22 mouse cellular contexts compared by ENCODE assay signal in the genomic region with DNA sequence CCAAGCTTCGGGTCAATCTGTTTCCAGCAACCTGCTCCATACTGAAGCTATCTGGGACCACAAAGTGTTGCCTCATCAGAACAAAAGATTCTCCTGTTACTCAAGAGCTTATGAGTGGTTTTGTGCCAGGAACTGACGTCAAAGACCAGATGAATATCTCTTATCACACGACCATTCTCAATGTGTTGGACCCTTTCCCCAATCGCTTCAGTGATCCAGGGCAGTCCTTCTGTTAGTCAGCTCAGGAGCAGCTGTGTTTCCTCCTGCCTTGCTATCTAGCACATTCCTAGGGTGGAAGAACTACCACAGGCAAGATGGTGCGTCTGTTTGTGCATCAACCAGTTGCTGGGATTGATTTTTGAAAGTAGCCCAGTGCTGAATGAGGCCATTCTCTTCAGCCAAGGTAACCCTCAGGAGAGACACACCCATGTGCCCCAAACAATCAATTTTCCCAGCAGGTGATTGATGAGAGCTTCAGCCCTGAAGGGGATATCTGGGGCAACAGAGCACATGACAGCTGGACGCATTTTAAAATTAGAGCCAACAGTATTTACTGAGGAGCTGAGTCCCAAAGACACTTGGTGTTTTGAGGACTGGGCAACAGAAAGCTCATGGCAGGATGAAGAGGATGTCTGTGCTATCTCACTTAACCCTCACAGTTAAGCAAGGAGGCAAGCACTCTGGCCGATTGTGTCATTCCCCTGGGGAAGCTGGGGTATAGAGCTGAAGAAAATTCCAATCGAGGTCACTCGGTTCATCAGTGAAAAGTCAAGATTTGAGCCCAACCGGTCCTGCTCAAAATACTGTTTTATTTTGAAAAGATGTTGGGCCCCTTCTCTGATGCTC. TPM values are rescaled to one million over a fixed set of nuclear protein-coding genes. Genes with fewer than 3 reads are reported as not detected.
DNase-seq lines count a peak whose midpoint lies in the region; ATAC-seq and TF ChIP-seq lines count a peak whose summit lies in the region.
"Had no signal": no experiment of that assay in that cellular context is flagged by ENCODE, and none has a peak within 500 bp of the region (broad histone marks: within the 10 kb centered on the region; RNA-seq: fewer than 3 reads in every experiment).

No protein-coding gene starts in this region.

- no peak overlapping the region for H3K4me3 ChIP-seq in midbrain, embryonic 11.5 days (ENCODE audit: low read depth, low read length)
- no peak overlapping the region for H3K4me3 ChIP-seq in midbrain, postnatal 0 days (ENCODE audit: low read depth, low read length)
- H3K4me3 ChIP-seq: embryonic facial prominence, embryonic 13.5 days; kidney, embryonic 15.5 days; midbrain, embryonic 12.5 days; myocyte; neural tube, embryonic 15.5 days had no signal

- H3K9me3 ChIP-seq in midbrain, embryonic 11.5 days (ENCODE audit: control insufficient read depth, low read length) = no peaks in the 10 kb centered on the region
- no peaks in the 10 kb centered on the region for H3K9me3 ChIP-seq in midbrain, postnatal 0 days (ENCODE audit: low read length)
- H3K9me3 ChIP-seq: embryonic facial prominence, embryonic 13.5 days; kidney, embryonic 15.5 days; midbrain, embryonic 12.5 days; neural tube, embryonic 15.5 days had no signal

- no peak overlapping the region for H3K9ac ChIP-seq in midbrain, embryonic 11.5 days (ENCODE audit: low read length)
- no peak overlapping the region for H3K9ac ChIP-seq in midbrain, postnatal 0 days (replicated peaks; ENCODE audit: low read length, poor library complexity, severe bottlenecking)
- H3K9ac ChIP-seq: embryonic facial prominence, embryonic 13.5 days; hindbrain, embryonic 14.5 days; kidney, embryonic 15.5 days; lung, embryonic 14.5 days; midbrain, embryonic 12.5 days; neural tube, embryonic 15.5 days had no signal

- H3K4me2 ChIP-seq in midbrain, embryonic 11.5 days = no peak overlapping the region
- H3K4me2 ChIP-seq in midbrain, postnatal 0 days (ENCODE audit: low read depth, low read length, poor library complexity, severe bottlenecking) = no peak overlapping the region
- H3K4me2 ChIP-seq: embryonic facial prominence, embryonic 13.5 days; heart, embryonic 11.5 days; hindbrain, embryonic 14.5 days; kidney, embryonic 15.5 days; lung, embryonic 14.5 days; midbrain, embryonic 12.5 days; neural tube, embryonic 15.5 days had no signal

- intact Hi-C loops in left cerebral cortex, postnatal 25 days (cut with DNase I) = no loop called here

- no peaks in the 10 kb centered on the region for H3K4me1 ChIP-seq in midbrain, embryonic 11.5 days (ENCODE audit: control insufficient read depth, insufficient read depth, low read length)
- H3K4me1 ChIP-seq in midbrain, postnatal 0 days (ENCODE audit: insufficient read depth, low read length) = no peaks in the 10 kb centered on the region
- H3K4me1 ChIP-seq: kidney, embryonic 15.5 days; midbrain, embryonic 12.5 days; neural tube, embryonic 15.5 days had no signal

- no peak overlapping the region for H3K27ac ChIP-seq in midbrain, embryonic 11.5 days (ENCODE audit: low read depth, low read length)
- H3K27ac ChIP-seq in midbrain, postnatal 0 days (ENCODE audit: low read depth, low read length) = no peak overlapping the region
- H3K27ac ChIP-seq: embryonic facial prominence, embryonic 13.5 days; hindbrain, embryonic 14.5 days; kidney, embryonic 15.5 days; midbrain, embryonic 12.5 days; neural tube, embryonic 15.5 days had no signal

- DNase-seq in heart, adult 11 months = peak; percentile 90
- no peak for DNase-seq in heart, postnatal 4 days
- peak; percentile 66 for DNase-seq in midbrain, embryonic 11.5 days (ENCODE audit: low spot score, missing footprints)
- no peak for DNase-seq in midbrain, postnatal 0 days (ENCODE audit: low spot score)
- peak; percentile 50 for DNase-seq in lung, postnatal 14 days
- no peak for DNase-seq in kidney, postnatal 10 days
- no peak for DNase-seq in left cerebral cortex, postnatal 25 days (ENCODE audit: low spot score in 2 of 2)
- DNase-seq: B cell, adult 2 months; cerebellum, adult 11 months; gastrocnemius, postnatal 36 days; heart, postnatal 14 days; lung, embryonic 14.5 days; retina, postnatal 1 day; thymus, postnatal 36 days had no signal

- no peak for ATAC-seq in midbrain, embryonic 11.5 days (ENCODE audit: low FRiP score)
- no peak for ATAC-seq in midbrain, postnatal 0 days (ENCODE audit: low FRiP score)
- ATAC-seq: intestine, embryonic 16.5 days had no signal

- no peak for TF ChIP-seq CTCF in midbrain, postnatal 0 days (IDR thresholded peaks at IDR 0.05)

- H3K36me3 ChIP-seq in midbrain, embryonic 11.5 days (ENCODE audit: control insufficient read depth, insufficient read depth, low read length) = no peaks in the 10 kb centered on the region
- no peaks in the 10 kb centered on the region for H3K36me3 ChIP-seq in midbrain, postnatal 0 days (ENCODE audit: insufficient read depth, low read length)
- H3K36me3 ChIP-seq: embryonic facial prominence, embryonic 13.5 days; kidney, embryonic 15.5 days; midbrain, embryonic 12.5 days; neural tube, embryonic 15.5 days had no signal

- 80% methylated on average over 10 of the region's 10 CpGs for WGBS in midbrain, embryonic 11.5 days
- 77% methylated on average over 10 of the region's 10 CpGs for WGBS in midbrain, postnatal 0 days

- H3K27me3 ChIP-seq in midbrain, embryonic 11.5 days (ENCODE audit: control insufficient read depth, insufficient read depth, low read length) = no peaks in the 10 kb centered on the region
- H3K27me3 ChIP-seq in midbrain, postnatal 0 days (ENCODE audit: insufficient read depth, low read length) = no peaks in the 10 kb centered on the region
- H3K27me3 ChIP-seq: embryonic facial prominence, embryonic 13.5 days; kidney, embryonic 15.5 days; midbrain, embryonic 12.5 days; neural tube, embryonic 15.5 days had no signal

RNA-seq across cellular contexts. Expression of a gene that starts 30.0 kb away (rescaled TPM):
- total RNA-seq in heart, postnatal 4 days (2021) = 10 to 100 TPM; 21.2 to 23.6 TPM
- 24.5 and 28.8 TPM in 2 replicates for polyA plus RNA-seq in midbrain, embryonic 11.5 days (2014; fragmentation: Nextera tagmentation; extraction: Ambion mirVana)
- total RNA-seq in midbrain, postnatal 0 days (2014; rRNA removed) = 18.5 and 19.1 TPM in 2 replicates
- 30.1 and 30.4 TPM in 2 replicates for polyA plus RNA-seq in midbrain, postnatal 0 days (2015; fragmentation: Nextera tagmentation; extraction: Ambion mirVana)
- total RNA-seq in left cerebral cortex, postnatal 25 days (2021) = 10 to 100 TPM; 35.1 to 35.4 TPM

Comparison
In these comparisons a context has a peak if more than half of its experiments do, and no peak if none do; other contexts are left out.
1. DNase-seq: peak in heart, adult 11 months (single experiment), midbrain, embryonic 11.5 days (single experiment) and lung, postnatal 14 days (single experiment); none in heart, postnatal 4 days (single experiment), midbrain, postnatal 0 days (single experiment), kidney, postnatal 10 days (single experiment) and left cerebral cortex, postnatal 25 days (0 of 2).